Comparison of ENCODE assay signal across 22 mouse cellular contexts in genomic region chr17:6091604-6092003, GRCm38 (mm10). TPM values are rescaled to one million over a fixed set of nuclear protein-coding genes. Genes with fewer than 3 reads are reported as not detected.
DNase-seq lines count a peak whose midpoint lies in the region; ATAC-seq and TF ChIP-seq lines count a peak whose summit lies in the region.
"Had no signal": no experiment of that assay in that cellular context is flagged by ENCODE, and none has a peak within 500 bp of the region (broad histone marks: within the 10 kb centered on the region; RNA-seq: fewer than 3 reads in every experiment).

No protein-coding gene starts in this region.

- no peaks in the 10 kb centered on the region for H3K9me3 ChIP-seq in intestine, postnatal 0 days (ENCODE audit: control insufficient read depth)
- no peaks in the 10 kb centered on the region for H3K9me3 ChIP-seq in intestine, embryonic 16.5 days (ENCODE audit: control insufficient read depth, low read length)
- no peaks in the 10 kb centered on the region for H3K9me3 ChIP-seq in forebrain, embryonic 13.5 days (replicated peaks)
- H3K9me3 ChIP-seq: embryonic facial prominence, embryonic 10.5 days; embryonic facial prominence, embryonic 12.5 days; G1E had no signal

- no peak overlapping the region for H3K4me3 ChIP-seq in intestine, postnatal 0 days (ENCODE audit: low read depth, low read length)
- no peak overlapping the region for H3K4me3 ChIP-seq in intestine, embryonic 16.5 days (ENCODE audit: low read length)
- H3K4me3 ChIP-seq in forebrain, embryonic 13.5 days = no peak overlapping the region
- H3K4me3 ChIP-seq: embryonic facial prominence, embryonic 10.5 days; embryonic facial prominence, embryonic 12.5 days had no signal

- H3K36me3 ChIP-seq in intestine, postnatal 0 days (ENCODE audit: control insufficient read depth, insufficient read depth) = peaks cover 16% of the 10 kb centered on the region; the same call in 1 of the 2 replicates
- no peaks in the 10 kb centered on the region for H3K36me3 ChIP-seq in intestine, embryonic 16.5 days (ENCODE audit: control insufficient read depth, insufficient read depth, low read length)
- peaks cover 20% of the 10 kb centered on the region for H3K36me3 ChIP-seq in forebrain, embryonic 13.5 days (ENCODE audit: poor library complexity, severe bottlenecking)

- no peaks in the 10 kb centered on the region for H3K27me3 ChIP-seq in intestine, postnatal 0 days (replicated peaks; ENCODE audit: control insufficient read depth, insufficient read depth, low read length)
- no peaks in the 10 kb centered on the region for H3K27me3 ChIP-seq in intestine, embryonic 16.5 days (replicated peaks; ENCODE audit: control insufficient read depth, insufficient read depth, low read length)
- no peaks in the 10 kb centered on the region for H3K27me3 ChIP-seq in forebrain, embryonic 13.5 days
- H3K27me3 ChIP-seq: CH12.LX; embryonic facial prominence, embryonic 12.5 days; Patski had no signal

- no peaks in the 10 kb centered on the region for H3K4me1 ChIP-seq in intestine, postnatal 0 days (replicated peaks; ENCODE audit: control insufficient read depth, insufficient read depth, low read length)
- H3K4me1 ChIP-seq in intestine, embryonic 16.5 days (ENCODE audit: control insufficient read depth, insufficient read depth, low read length) = no peaks in the 10 kb centered on the region
- no peaks in the 10 kb centered on the region for H3K4me1 ChIP-seq in forebrain, embryonic 13.5 days
- H3K4me1 ChIP-seq: embryonic facial prominence, embryonic 10.5 days; embryonic facial prominence, embryonic 12.5 days had no signal

- ATAC-seq in intestine, postnatal 0 days = peak; percentile 83
- no peak for ATAC-seq in intestine, embryonic 16.5 days
- no peak for ATAC-seq in forebrain, embryonic 13.5 days
- ATAC-seq: activated CD4-positive, CD25-positive, alpha-beta regulatory T cell, adult 4 months; CD4-positive, CD25-positive, alpha-beta regulatory T cell, adult 4 months; forebrain, embryonic 14.5 days; forebrain, embryonic 16.5 days; Patski had no signal

- H3K4me2 ChIP-seq in intestine, postnatal 0 days (replicated peaks; ENCODE audit: low read depth) = no peak overlapping the region
- no peak overlapping the region for H3K4me2 ChIP-seq in intestine, embryonic 16.5 days (ENCODE audit: low read depth, low read length)
- no peak overlapping the region for H3K4me2 ChIP-seq in forebrain, embryonic 13.5 days
- H3K4me2 ChIP-seq: embryonic facial prominence, embryonic 12.5 days had no signal

- TF ChIP-seq CTCF in intestine, postnatal 0 days (IDR thresholded peaks at IDR 0.05; ENCODE audit: low read depth) = no peak

- no peak overlapping the region for H3K9ac ChIP-seq in intestine, postnatal 0 days (ENCODE audit: low read depth, low read length)
- H3K9ac ChIP-seq in intestine, embryonic 16.5 days (ENCODE audit: low read depth, low read length) = no peak overlapping the region
- no peak overlapping the region for H3K9ac ChIP-seq in forebrain, embryonic 13.5 days
- H3K9ac ChIP-seq: embryonic facial prominence, embryonic 12.5 days had no signal

- WGBS in intestine, postnatal 0 days = 51% methylated on average over 6 of the region's 6 CpGs
- WGBS in intestine, embryonic 16.5 days = 85% methylated on average over 6 of the region's 6 CpGs
- 91% methylated on average over 6 of the region's 6 CpGs for WGBS in forebrain, embryonic 13.5 days

- peak; percentile 36 for DNase-seq in adrenal gland, adult 2 months
- no peak for DNase-seq in adrenal gland, adult 18-20 months (ENCODE audit: low spot score in 2 of 2)
- DNase-seq: adrenal gland, adult 8-10 months; adrenal gland, postnatal 25 days; B cell, adult 2 months; cerebellum, adult 11-12 months; cerebellum, adult 2 months; cerebellum, adult 9-10 months; cerebellum, postnatal 10 days; cerebellum, postnatal 25 days had no signal

- H3K27ac ChIP-seq in intestine, postnatal 0 days (ENCODE audit: low read depth, low read length) = no peak overlapping the region
- no peak overlapping the region for H3K27ac ChIP-seq in intestine, embryonic 16.5 days (ENCODE audit: low read length)
- H3K27ac ChIP-seq in forebrain, embryonic 13.5 days = no peak overlapping the region
- H3K27ac ChIP-seq: embryonic facial prominence, embryonic 10.5 days; embryonic facial prominence, embryonic 12.5 days had no signal

RNA-seq across cellular contexts. Expression of gene Gtf2h5, which starts 12.0 kb away (rescaled TPM):
- total RNA-seq in adrenal gland, adult 2 months (2021) = 10 to 100 TPM; 60.6 to 93.9 TPM
- polyA plus RNA-seq in adrenal gland, adult 2 months (2012; rRNA removed) = 3.9 and 4.5 TPM in 2 replicates
- 10 to 100 TPM; 82.9 to 86.3 TPM for total RNA-seq in adrenal gland, adult 18-20 months (2021)
- polyA plus RNA-seq in intestine, postnatal 0 days (2015; fragmentation: Nextera tagmentation; extraction: Ambion mirVana) = 145 and 157 TPM in 2 replicates
- 138 and 151 TPM in 2 replicates for polyA plus RNA-seq in intestine, embryonic 16.5 days (2015; fragmentation: Nextera tagmentation; extraction: Ambion mirVana)
- polyA plus RNA-seq in forebrain, embryonic 13.5 days (2015; fragmentation: Nextera tagmentation; extraction: Ambion mirVana) = 196 and 225 TPM in 2 replicates

RNA-seq across cellular contexts. Expression of gene Serac1, which starts 12.1 kb away (rescaled TPM):
- total RNA-seq in adrenal gland, adult 2 months (2021) = 1 to 10 TPM; 5.3 to 6.9 TPM
- polyA plus RNA-seq in adrenal gland, adult 2 months (2012; rRNA removed) = 2.8 and 4.9 TPM in 2 replicates
- total RNA-seq in adrenal gland, adult 18-20 months (2021) = 1 to 10 TPM; 7.1 to 8.2 TPM
- 2.5 and 2.7 TPM in 2 replicates for polyA plus RNA-seq in intestine, postnatal 0 days (2015; fragmentation: Nextera tagmentation; extraction: Ambion mirVana)
- polyA plus RNA-seq in intestine, embryonic 16.5 days (2015; fragmentation: Nextera tagmentation; extraction: Ambion mirVana) = 3.9 and 4.6 TPM in 2 replicates
- polyA plus RNA-seq in forebrain, embryonic 13.5 days (2015; fragmentation: Nextera tagmentation; extraction: Ambion mirVana) = 10.9 and 12.6 TPM in 2 replicates

RNA-seq across cellular contexts. Expression of gene Tulp4, which starts 14.6 kb away (rescaled TPM):
- 10 to 100 TPM; 66.5 to 85.6 TPM for total RNA-seq in adrenal gland, adult 2 months (2021)
- 53.3 and 66.6 TPM in 2 replicates for polyA plus RNA-seq in adrenal gland, adult 2 months (2012; rRNA removed)
- total RNA-seq in adrenal gland, adult 18-20 months (2021) = 10 to 100 TPM; 77.4 to 85.5 TPM
- 35.1 and 37.0 TPM in 2 replicates for polyA plus RNA-seq in intestine, postnatal 0 days (2015; fragmentation: Nextera tagmentation; extraction: Ambion mirVana)
- polyA plus RNA-seq in intestine, embryonic 16.5 days (2015; fragmentation: Nextera tagmentation; extraction: Ambion mirVana) = 60.1 and 79.1 TPM in 2 replicates
- 132 and 156 TPM in 2 replicates for polyA plus RNA-seq in forebrain, embryonic 13.5 days (2015; fragmentation: Nextera tagmentation; extraction: Ambion mirVana)

Comparison
In these comparisons a context has a peak if more than half of its experiments do, and no peak if none do; other contexts are left out.
1. RNA of gene Gtf2h5, which starts 12.0 kb away (polyA plus RNA-seq): 196 to 225 TPM in forebrain, embryonic 13.5 days, 138 to 151 TPM in intestine, embryonic 16.5 days and 145 to 157 TPM in intestine, postnatal 0 days; 3.9 to 4.5 TPM in adrenal gland, adult 2 months; every median in the first group is over 10 times any median in the second.